Mouse (Mus musculus) CH12.LX (cell line): ENCODE results near the gene Gm10112. TPM values are rescaled to one million over a fixed set of nuclear protein-coding genes. Genes with fewer than 3 reads are reported as not detected.

Source experiments
- DNase-seq: peaks from one replicate; pipeline ENCODE4 v3.0.0-alpha.2; 2013; ENCODE audit errors: extremely low read depth
- H3K27ac ChIP-seq: 2 replicates; pipeline ENCODE4 v1.5.1; 2012; ENCODE audit warnings: low read depth, mild to moderate bottlenecking, control low read depth, moderate library complexity; ENCODE audit not compliant: insufficient read depth
- H3K27me3 ChIP-seq: replicated peaks from 2 replicates; pipeline ENCODE3; 2012; ENCODE audit warnings: inconsistent platforms
- H3K36me3 ChIP-seq, 2 experiments: replicated peaks in 1 of 2; 2 replicates each; pipeline versions ENCODE3 to v1.6.1; 2012; ENCODE audit warnings: inconsistent platforms in 1 of 2, low read length in 1 of 2, mild to moderate bottlenecking in 1 of 2, mixed read lengths in 1 of 2, moderate library complexity in 1 of 2; ENCODE audit not compliant: control insufficient read depth in 1 of 2, insufficient read depth in 1 of 2
- H3K4me1 ChIP-seq, 2 experiments: 2 replicates each; pipeline ENCODE4 v1.6.1; 2012; ENCODE audit warnings: inconsistent platforms in 1 of 2, moderate library complexity in 1 of 2; ENCODE audit not compliant: insufficient read depth in 2 of 2, control insufficient read depth in 1 of 2
- H3K4me2 ChIP-seq: 2 replicates; pipeline ENCODE4 v1.6.1; 2012; ENCODE audit warnings: low read depth, mild to moderate bottlenecking, control low read depth; ENCODE audit not compliant: poor library complexity, insufficient read depth, severe bottlenecking
- H3K4me3 ChIP-seq, 3 experiments: fragments of 150-350 bp in 1 of 3; sonication (generic) in 1 of 3; replicated peaks in 1 of 3; 2 replicates each; pipeline versions ENCODE3 to v1.5.1; 2011 to 2012; ENCODE audit warnings: low read depth in 2 of 3, low read length in 2 of 3, mild to moderate bottlenecking in 2 of 3, moderate library complexity in 2 of 3, control low read depth in 1 of 3, improper control_type of control experiment in 1 of 3, inconsistent platforms in 1 of 3, mixed read lengths in 1 of 3; ENCODE audit not compliant: poor library complexity in 1 of 3
- H3K79me2 ChIP-seq: replicated peaks from 2 replicates; pipeline ENCODE4 v1.6.1; 2012; ENCODE audit warnings: mild to moderate bottlenecking, moderate library complexity; ENCODE audit not compliant: control insufficient read depth, poor library complexity, insufficient read depth, severe bottlenecking; ENCODE audit errors: extremely low read depth
- H3K9ac ChIP-seq: 2 replicates; pipeline ENCODE4 v1.6.1; 2012; ENCODE audit warnings: low read depth, mild to moderate bottlenecking, control low read depth, moderate library complexity; ENCODE audit not compliant: insufficient read depth
- H3K9me3 ChIP-seq: replicated peaks from 2 replicates; pipeline ENCODE3; 2012; ENCODE audit warnings: low read length, inconsistent platforms, mixed read lengths
- CTCF ChIP-seq, 2 experiments: IDR thresholded peaks in 1 of 2; conservative IDR thresholded peaks in 1 of 2; 2 replicates each; pipeline ENCODE4 v1.5.1; 2011 to 2012; ENCODE audit warnings: low read depth in 2 of 2, low read length in 2 of 2, improper control_type of control experiment in 1 of 2, inconsistent platforms in 1 of 2, mild to moderate bottlenecking in 1 of 2, moderate library complexity in 1 of 2
- RAD21 ChIP-seq: IDR thresholded peaks from 2 replicates; pipeline ENCODE4 v1.6.1; 2011; ENCODE audit warnings: low read depth, mild to moderate bottlenecking, low read length, improper control_type of control experiment, moderate library complexity
- SMC3 ChIP-seq: IDR thresholded peaks from 2 replicates; pipeline ENCODE4 v1.6.1; 2011; ENCODE audit warnings: low read depth, low read length, improper control_type of control experiment
- USF2 ChIP-seq: conservative IDR thresholded peaks from 2 replicates; pipeline ENCODE4 v1.6.1; 2011; ENCODE audit warnings: low read depth, low read length, improper control_type of control experiment
- dilution Hi-C: fragments of 300-500 bp; cut with MboI; formaldehyde crosslinking; loops from 2 replicates; pipeline ENCODE4 v1.14.3; 2020; ENCODE audit warnings: low sequenced_read_pairs; ENCODE audit not compliant: extremely low pct_unique_long_range_greater_than_20kb, extremely low pct_ligation_motif_present
- in situ Hi-C: fragments of 300-500 bp; cut with MboI; formaldehyde crosslinking; loops from 3 replicates; pipeline ENCODE4 v1.14.3; 2019; ENCODE audit warnings: low sequenced_read_pairs, low pct_ligation_motif_present, low pct_unique_long_range_greater_than_20kb, mixed read lengths
- polyA plus RNA-seq: library from polyadenylated mRNA; unstranded; fragments of >175 nt; gene quantifications from 2 replicates; pipeline ENCODE4 v1.2.1, GENCODE M21; 2012; ENCODE audit warnings: low read depth; ENCODE audit not compliant: insufficient read length
- total RNA-seq, 2 experiments: library from RNA; depleted of rRNA; stranded (reverse); fragments of 300-350 nt in 1 of 2; fragments of >200 nt in 1 of 2; gene quantifications; 2 replicates each; pipeline ENCODE4 v1.2.3; 2012 to 2014

The Gm10112 gene
- total and polyA plus RNA-seq, 3 experiments: not detected

DNA sequence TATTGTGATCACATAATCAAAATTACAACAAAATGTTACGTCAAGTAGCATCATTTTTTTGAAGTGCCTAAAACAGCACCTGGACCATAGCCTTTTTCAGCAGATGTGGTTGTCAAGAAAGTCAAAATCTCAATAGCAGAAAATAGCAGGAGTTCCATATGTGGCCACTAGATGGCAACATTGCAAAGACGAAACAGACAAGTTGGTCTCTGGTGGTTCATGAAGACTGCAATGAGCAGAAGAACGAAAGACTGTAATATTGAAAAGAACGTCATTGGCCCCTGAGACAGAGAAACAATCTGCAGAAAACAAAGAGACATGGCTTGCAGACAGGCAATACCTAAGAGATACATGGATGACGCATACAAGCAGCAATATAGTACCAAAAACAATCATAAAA, 42.1 kb downstream of the Gm10112 start:
- H3K4me1 ChIP-seq: no peaks in the 10 kb centered on the region
- no peak overlapping the region for H3K4me2 ChIP-seq
- H3K27me3 ChIP-seq: no peaks in the 10 kb centered on the region
- no peaks in the 10 kb centered on the region for H3K79me2 ChIP-seq
- H3K4me3 ChIP-seq: no peak overlapping the region
- TF ChIP-seq SMC3: peak; percentile 23; the same call in 1 of the 2 replicates
- no peak for TF ChIP-seq USF2
- TF ChIP-seq CTCF (conservative IDR thresholded peaks at IDR 0.05 in 1 of 2, IDR thresholded peaks at IDR 0.05 in 1 of 2; ENCODE audit: low read depth in 2 of 2, low read length in 2 of 2): peak; percentile 34 to 52; a peak in 3 of 4 replicates
- TF ChIP-seq RAD21: peak; percentile 38
- TF ChIP-seq, all 38 proteins: peak for 3
- Histone ChIP-seq H3K36me3 (no peaks in the 10 kb centered on the region), H3K9ac (no peak overlapping the region), H3K27ac (no peak overlapping the region), H3K9me3 (no peaks in the 10 kb centered on the region)
- peak; percentile 1 for DNase-seq
- dilution Hi-C loops: no loop called here
- in situ Hi-C loops: no loop called here

Other genes with a start within 250 kb of the Gm10112 start
- not detected in 2 replicates for gene Cylc1, start 57.9 kb upstream of the Gm10112 start, total RNA-seq (2012; rRNA removed)
- gene Cylc1, start 57.9 kb upstream of the Gm10112 start, total RNA-seq (2014; rRNA removed): not detected in 2 replicates
- not detected in 2 replicates for gene Cylc1, start 57.9 kb upstream of the Gm10112 start, polyA plus RNA-seq